Mouse (Mus musculus): ENCODE measurements at regions not wholly inside any gene's neighbourhood (a gene's known extent, or its start where the extent isn't known, plus 50 kb on each side); places are given as distances from the start of the nearest gene placed in this dataset.

GRCm38 (mm10) chr17:9759421-9759852 is 89.9 kb upstream of the Pabpc6 start:
- DNase-seq = no peak

GRCm38 (mm10) chr17:9757725-9758251 is 88.3 kb upstream of the Pabpc6 start:
- DNase-seq = no peak

- no peak for DNase-seq
Observed at GRCm38 (mm10) chr17:9756675-9757074, 87.2 kb upstream of the Pabpc6 start.

GRCm38 (mm10) chr17:9756196-9756595 is 86.7 kb upstream of the Pabpc6 start:
- DNase-seq = peak; percentile 54 to 66

GRCm38 (mm10) chr17:9755576-9755975 is 86.1 kb upstream of the Pabpc6 start:
- DNase-seq = no peak

- no peak for DNase-seq
Observed at GRCm38 (mm10) chr17:9754884-9755405, 85.4 kb upstream of the Pabpc6 start.

GRCm38 (mm10) chr17:9752848-9753247 is 83.3 kb upstream of the Pabpc6 start:
- no peak for DNase-seq

GRCm38 (mm10) chr17:9751348-9752170 is 82.0 kb upstream of the Pabpc6 start:
- DNase-seq = no peak

GRCm38 (mm10) chr17:9750046-9750445 is 80.5 kb upstream of the Pabpc6 start:
- DNase-seq = no peak

- DNase-seq = no peak
Observed at GRCm38 (mm10) chr17:9749301-9749700, 79.8 kb upstream of the Pabpc6 start.

- no peak for DNase-seq
Observed at GRCm38 (mm10) chr17:9747893-9748292, 78.4 kb upstream of the Pabpc6 start.

GRCm38 (mm10) chr17:9743342-9743741 is 73.8 kb upstream of the Pabpc6 start:
- DNase-seq = no peak

- no peak for DNase-seq
Observed at GRCm38 (mm10) chr17:9741321-9741720, 71.8 kb upstream of the Pabpc6 start.

- DNase-seq = no peak
Observed at GRCm38 (mm10) chr17:9729020-9729419, 59.5 kb upstream of the Pabpc6 start.

- DNase-seq = peak in 1 of 2 experiments; percentile 12
Observed at GRCm38 (mm10) chr17:9725704-9726469, 56.4 kb upstream of the Pabpc6 start.

GRCm38 (mm10) chr17:9723484-9723883 is 54.0 kb upstream of the Pabpc6 start:
- no peak for DNase-seq

GRCm38 (mm10) chr17:9722709-9723108 is 53.2 kb upstream of the Pabpc6 start:
- DNase-seq = no peak

All from cerebellum, adult 18-20 months (tissue).